Mouse (Mus musculus) brown adipose tissue, adult 24 weeks (tissue): Measurements from ENCODE around the gene Prkch. TPM values are rescaled to one million over a fixed set of nuclear protein-coding genes. Genes with fewer than 3 reads are reported as not detected.
A peak's percentile ranks its signal among the peaks of the same experiment; 100 is the strongest.

Experiments used
- H3K27ac ChIP-seq: fragments of 200-500 bp; replicated peaks from 2 replicates; pipeline ENCODE4 v1.5.1; 2012; ENCODE audit warnings: low read depth, mild to moderate bottlenecking, low read length
- H3K4me1 ChIP-seq: fragments of 200-500 bp; 2 replicates; pipeline ENCODE4 v1.6.1; 2012; ENCODE audit warnings: low read length, mixed read lengths; ENCODE audit not compliant: control insufficient read depth, insufficient read depth, insufficient read length
- H3K4me3 ChIP-seq: fragments of 200-500 bp; 2 replicates; pipeline ENCODE4 v1.5.1; 2012; ENCODE audit warnings: low read depth, mild to moderate bottlenecking, low read length, moderate library complexity; ENCODE audit not compliant: insufficient read depth
- polyA plus RNA-seq: library from polyadenylated mRNA; stranded (reverse); fragments of >200 nt; gene quantifications from 2 replicates; pipeline ENCODE4 v1.2.4, GENCODE M21; 2012; ENCODE audit not compliant: missing spikeins, insufficient read depth, insufficient read length

Gene Prkch
- polyA plus RNA-seq, 1 experiment = 2.7 TPM

DNA sequence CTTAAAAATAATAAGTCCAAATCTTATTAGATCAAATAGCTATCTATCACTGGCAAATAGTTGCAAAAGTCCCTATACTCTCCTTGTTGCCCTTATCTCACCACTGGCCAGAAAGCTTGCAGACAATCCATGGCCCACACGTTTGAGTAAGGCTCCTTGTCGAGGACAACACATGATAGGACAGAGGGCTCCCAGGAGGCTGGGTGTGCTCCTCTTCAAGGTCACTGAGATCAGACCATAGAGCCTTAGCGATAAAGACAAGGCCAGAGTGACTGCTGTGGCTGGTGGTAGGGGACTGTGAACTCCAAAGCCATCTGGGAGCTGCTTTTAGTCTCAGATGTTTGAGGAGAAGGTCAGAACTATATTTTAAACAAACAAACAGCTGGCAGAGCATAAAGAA is 158.0 kb downstream of the Prkch start:
- H3K27ac ChIP-seq = no peak overlapping the region
- H3K4me3 ChIP-seq = no peak overlapping the region
- peaks cover 20% of the 10 kb centered on the region for H3K4me1 ChIP-seq

DNA sequence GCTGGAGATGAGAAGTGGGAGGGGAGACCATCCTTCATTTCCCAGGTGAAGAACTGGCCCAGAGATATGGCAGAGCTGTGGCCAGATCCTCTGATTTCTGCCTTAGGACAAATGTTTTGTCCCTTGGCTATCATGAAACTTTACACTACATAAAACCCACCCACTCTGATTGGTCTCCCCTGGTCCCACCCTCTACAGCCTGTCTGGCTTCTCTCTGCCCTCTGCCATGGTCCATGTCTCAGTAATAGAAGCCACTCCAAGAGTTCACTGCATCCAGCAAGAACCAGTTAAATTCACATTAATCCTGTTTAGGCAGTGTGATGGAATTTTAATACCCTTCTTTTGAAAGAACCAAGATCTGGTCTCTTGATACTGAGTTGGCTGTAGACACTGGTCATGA is 158.5 kb downstream of the Prkch start:
- H3K27ac ChIP-seq = no peak overlapping the region
- peaks cover 19% of the 10 kb centered on the region for H3K4me1 ChIP-seq
- H3K4me3 ChIP-seq = no peak overlapping the region

DNA sequence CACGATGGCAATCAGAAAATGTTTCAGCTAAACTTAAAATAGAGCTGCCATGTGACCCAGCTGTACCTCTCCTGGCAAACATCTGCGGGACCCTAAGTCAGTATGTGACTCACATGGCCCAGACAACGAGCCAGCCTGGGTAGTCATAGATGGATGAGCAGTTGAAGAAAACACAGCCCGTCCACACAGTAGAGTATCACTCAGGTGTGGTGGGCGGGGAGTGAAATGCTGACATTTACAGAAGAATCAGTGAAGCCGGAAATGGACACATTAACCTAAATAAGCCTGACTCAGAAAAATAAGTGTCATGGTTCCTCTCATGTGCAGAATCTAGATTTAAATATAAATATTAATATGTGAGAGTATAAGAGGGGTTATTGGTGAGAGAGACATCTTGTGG is 161.5 kb downstream of the Prkch start:
- Histone ChIP-seq H3K27ac (no peak overlapping the region), H3K4me3 (no peak overlapping the region), H3K4me1 (peaks cover 4% of the 10 kb centered on the region; the same call in 1 of the 2 replicates)

DNA sequence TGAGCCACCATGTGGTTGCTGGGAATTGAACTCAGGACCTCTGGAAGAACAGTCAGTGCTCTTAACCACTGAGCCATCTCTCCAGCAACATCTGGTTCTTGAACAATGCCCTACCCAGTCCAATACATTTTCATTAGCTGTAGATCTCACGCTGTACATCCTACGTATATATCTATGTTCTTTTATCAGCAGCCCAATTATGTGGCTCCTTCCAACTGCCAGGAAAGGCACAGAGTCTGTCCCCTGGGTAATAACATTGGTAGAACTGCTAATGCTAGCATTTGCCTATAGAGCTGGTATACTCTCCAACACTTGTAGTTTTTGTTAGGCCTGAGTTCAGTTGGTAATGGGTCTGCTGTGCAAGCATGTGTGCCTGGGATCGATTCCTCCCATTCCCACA is 163.8 kb downstream of the Prkch start:
- Histone ChIP-seq H3K4me1 (peaks cover 2% of the 10 kb centered on the region; the same call in 1 of the 2 replicates), H3K27ac (no peak overlapping the region), H3K4me3 (no peak overlapping the region)

DNA sequence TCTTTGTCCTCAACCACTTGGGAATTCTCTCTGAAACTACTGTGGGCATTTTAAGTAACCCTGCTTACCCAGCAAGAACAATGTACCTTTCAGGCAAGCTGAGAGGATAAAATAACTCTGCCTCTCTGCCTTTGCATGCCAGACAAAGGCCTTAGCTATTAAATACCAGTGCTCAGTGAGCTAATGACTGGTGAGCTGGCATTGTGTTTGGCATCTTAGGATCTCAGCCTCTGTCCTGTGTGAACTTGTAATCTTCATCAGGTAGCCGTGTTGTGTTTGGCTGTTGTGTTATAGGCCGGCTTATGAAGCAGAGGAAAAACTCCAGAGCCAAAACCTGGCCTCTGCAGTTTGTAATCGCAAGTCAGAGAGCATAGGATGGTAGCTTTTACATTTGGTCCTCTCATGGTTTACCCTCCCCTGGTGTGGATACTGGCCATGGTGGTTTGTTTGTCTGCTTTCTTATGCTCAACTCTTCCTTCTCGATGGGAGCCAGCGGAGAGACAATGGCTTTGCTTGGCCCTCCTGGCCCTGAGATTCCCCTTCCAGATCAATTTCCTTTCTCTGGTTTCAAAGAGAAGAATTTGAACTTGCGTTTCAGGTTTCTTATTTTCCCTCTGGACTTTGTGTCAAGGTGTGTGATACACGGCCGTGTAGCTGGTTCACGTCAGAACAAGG is 170.0 kb downstream of the Prkch start:
- Histone ChIP-seq H3K4me3 (no peak overlapping the region), H3K4me1 (peaks cover 2% of the 10 kb centered on the region; the same call in 1 of the 2 replicates)

DNA sequence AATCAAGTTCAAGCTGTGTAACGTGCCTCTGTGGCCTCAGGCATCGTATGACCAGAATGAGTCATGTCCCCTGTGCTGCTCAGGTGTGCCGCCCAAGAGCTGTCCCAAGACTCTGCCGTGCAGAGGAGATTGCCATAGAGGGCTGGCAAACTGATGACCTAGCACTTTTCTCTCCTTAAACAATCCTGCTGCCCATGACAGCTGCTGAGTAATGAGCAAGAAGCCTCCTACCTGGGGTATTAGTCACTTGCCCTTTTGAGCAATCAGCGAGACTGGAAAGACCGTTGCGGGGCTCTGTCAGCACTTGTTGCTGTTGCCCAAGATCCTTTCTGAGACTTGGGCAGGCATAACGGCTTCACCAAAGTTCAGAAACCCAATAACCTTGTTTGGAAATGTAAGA is 171.1 kb downstream of the Prkch start:
- no peak overlapping the region for H3K4me3 ChIP-seq
- H3K27ac ChIP-seq = no peak overlapping the region
- no peaks in the 10 kb centered on the region for H3K4me1 ChIP-seq

More for the DNA sequence above, 170.0 kb downstream of the Prkch start:
- no peak overlapping the region for H3K27ac ChIP-seq

DNA sequence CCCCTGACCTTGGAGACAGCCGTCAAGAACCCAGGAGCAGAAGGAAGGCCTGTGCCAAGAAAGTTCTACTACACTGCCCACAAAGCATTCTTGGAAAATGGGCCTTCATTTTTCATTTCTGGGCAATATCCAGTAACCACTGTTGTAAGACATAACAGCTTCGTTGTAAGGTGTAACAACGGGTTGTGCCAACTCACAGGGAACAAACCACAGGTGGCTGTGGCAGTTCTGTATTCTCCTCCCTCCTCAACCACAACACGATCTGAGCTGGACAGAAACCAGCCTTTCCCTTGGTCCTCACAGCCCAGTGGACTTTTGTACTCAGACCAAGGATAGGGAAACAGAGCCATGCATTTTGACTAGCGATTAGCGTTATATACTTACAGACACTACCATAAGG is 171.9 kb downstream of the Prkch start:
- Histone ChIP-seq H3K4me3 (no peak overlapping the region), H3K27ac (no peak overlapping the region), H3K4me1 (no peaks in the 10 kb centered on the region)

DNA sequence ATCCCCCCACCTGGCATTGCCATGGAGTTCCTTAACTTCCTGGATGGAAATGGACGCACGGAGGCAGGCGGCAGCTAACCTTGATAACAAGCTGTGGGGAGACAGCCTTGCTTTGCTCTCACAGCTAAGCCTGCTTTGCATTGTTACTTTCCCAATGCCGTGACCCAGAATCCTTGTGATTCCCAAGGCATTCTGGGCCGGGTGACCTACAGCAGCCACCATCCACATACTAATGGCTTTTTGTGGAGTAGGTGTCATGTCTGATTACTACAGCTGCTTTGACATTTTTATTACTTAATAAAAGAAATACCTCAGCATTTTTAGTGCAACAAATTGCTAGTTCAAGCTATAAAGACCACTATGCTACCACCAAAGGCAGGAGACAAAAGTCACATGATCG is 177.4 kb downstream of the Prkch start:
- H3K27ac ChIP-seq = no peak overlapping the region
- H3K4me1 ChIP-seq = peaks cover 10% of the 10 kb centered on the region
- H3K4me3 ChIP-seq = no peak overlapping the region

DNA sequence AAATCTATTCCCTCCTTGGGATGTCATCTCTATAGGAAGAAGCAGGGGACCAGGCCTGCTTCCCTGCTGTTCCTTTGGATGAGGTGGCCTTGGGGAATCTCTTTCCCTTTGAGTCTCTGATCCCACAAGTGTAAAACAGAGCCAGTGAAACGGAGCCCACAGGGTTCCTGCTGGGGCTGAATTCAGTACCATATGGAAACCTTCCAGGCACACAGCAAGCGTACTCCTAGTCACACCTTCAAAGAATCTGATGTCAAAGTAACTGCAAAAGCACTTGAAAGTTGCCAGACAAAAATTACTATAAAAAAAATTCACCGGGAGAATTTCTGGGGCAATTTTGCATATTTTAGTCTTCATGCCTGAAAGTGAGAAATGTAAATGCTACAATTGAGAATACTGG is 178.2 kb downstream of the Prkch start:
- Histone ChIP-seq H3K4me3 (no peak overlapping the region), H3K4me1 (peaks cover 10% of the 10 kb centered on the region), H3K27ac (no peak overlapping the region)

DNA sequence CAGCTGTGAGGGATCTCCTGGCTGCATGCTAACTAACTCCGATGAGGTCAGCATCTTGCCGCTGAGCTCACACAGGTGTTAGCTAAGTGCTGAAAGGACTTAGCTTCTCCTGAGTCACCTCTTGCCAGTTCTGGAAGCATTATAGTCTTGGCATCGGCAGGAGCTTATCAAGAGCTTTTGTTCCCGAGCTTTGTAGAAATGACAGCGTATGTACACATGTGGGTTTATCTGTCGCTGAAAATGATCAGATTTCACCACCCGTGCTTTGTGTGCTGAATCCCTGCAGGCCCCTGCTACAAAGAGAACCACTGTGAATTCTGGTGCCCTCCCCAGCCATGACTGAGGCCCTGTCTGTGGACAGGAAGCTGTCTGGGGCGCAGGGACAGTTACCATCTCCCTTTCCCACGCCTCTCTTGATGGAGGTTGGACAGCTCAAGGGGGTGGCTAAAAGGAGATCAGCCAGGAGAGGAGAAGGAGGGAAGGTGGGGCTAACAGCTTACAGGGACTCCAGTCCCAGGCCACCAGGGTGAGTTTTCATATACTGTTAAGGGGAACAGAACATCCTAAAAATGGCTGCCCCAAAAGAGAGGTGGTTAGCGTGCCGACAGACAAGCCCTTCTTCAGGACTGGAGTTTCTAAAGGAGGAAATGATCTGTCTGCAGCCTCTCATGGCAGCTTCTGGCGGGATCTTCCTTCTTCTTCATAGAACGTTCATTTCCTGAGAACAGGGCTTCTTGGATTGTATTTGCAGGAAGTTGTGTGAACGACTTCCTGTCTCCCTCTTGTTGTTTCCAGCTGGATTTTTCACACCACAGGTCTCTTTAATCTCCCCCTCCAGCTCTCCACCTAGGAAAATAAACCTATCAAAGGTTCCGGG is 180.3 kb downstream of the Prkch start:
- H3K4me3 ChIP-seq = no peak overlapping the region
- H3K4me1 ChIP-seq = peaks cover 22% of the 10 kb centered on the region
- H3K27ac ChIP-seq = no peak overlapping the region; the same call in 1 of the 2 replicates

DNA sequence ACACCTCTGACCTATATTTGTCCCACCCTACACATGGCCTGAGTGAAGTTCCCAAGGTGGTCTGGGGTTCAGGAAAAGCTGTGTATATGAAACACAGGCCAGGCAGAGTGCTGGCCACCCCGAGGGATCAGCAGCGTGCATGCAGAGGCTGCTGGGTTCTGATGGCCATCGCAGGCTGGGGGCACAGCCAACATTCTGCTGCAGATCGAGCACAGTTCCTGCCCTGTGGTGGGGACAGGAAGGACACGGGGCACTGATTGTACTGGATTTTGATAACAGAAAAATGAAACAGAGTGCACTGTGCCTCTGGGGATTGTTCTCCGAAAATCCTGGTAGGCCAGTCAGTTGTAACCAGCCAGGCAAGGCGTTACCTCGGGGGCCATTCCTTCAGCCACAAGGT is 181.6 kb downstream of the Prkch start:
- Histone ChIP-seq H3K4me1 (peaks cover 22% of the 10 kb centered on the region), H3K4me3 (no peak overlapping the region), H3K27ac (no peak overlapping the region)

DNA sequence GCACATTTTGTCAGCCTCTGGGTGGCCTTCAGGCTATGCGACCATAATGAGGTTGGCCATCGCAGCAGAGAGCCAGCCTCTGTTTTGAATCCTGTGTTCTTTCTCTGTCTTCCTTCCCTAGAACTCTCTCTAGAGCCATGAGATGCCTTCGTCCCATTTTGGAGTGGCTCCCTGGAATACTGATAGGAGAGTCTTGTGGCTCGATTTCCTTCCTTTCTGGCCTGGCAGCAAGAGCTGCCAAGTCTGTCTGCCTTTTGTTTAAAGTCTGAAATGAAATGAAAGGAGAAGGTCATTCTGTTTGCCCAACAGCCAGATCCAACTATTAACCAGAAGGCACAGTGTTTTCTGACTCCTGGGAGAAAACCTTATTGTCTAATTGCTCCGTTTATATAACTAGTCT is 184.2 kb downstream of the Prkch start:
- Histone ChIP-seq H3K4me1 (peaks cover 22% of the 10 kb centered on the region), H3K27ac (peak overlapping the region; percentile 4; the same call in 1 of the 2 replicates), H3K4me3 (no peak overlapping the region)

DNA sequence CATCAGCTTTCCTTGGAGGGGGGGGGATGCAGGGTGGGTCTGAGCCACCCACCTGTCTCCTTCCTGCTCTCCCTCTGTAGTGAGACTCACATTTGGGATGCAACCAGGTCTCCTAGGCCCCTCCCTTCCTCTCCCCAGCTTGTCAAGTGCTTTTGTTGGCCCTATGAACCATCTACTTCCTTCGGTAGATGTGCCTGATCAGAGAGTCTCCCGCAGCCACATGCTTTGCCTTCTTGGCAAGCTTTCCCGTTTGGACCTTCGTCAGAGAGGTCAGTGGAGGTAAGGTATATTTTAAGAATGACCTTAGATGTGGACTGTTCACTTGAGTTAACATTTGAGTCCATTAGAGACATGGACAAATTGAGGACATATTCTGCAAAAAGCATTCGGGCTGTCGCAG is 184.9 kb downstream of the Prkch start:
- Histone ChIP-seq H3K4me3 (no peak overlapping the region), H3K4me1 (peaks cover 22% of the 10 kb centered on the region), H3K27ac (no peak overlapping the region)

DNA sequence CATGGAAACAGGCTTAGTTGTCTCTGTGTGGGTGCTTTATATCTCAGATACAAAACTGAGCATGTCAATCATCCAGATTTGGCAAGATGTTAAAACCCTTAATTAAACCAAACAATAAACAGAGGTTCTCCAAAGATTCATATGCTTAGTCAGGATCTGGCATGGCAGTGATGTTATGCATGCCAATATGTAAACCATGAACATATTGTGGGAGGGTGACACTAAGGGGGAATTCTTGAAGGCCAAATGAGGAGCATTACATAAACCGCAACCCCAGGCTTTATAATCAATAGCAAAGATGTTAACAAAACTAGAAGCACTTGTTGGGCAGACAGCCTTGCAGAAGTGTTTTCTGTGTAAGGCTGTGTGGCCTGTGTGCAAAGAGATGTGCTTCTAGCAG is 186.2 kb downstream of the Prkch start:
- no peak overlapping the region for H3K4me3 ChIP-seq
- H3K27ac ChIP-seq = no peak overlapping the region
- peaks cover 19% of the 10 kb centered on the region for H3K4me1 ChIP-seq

DNA sequence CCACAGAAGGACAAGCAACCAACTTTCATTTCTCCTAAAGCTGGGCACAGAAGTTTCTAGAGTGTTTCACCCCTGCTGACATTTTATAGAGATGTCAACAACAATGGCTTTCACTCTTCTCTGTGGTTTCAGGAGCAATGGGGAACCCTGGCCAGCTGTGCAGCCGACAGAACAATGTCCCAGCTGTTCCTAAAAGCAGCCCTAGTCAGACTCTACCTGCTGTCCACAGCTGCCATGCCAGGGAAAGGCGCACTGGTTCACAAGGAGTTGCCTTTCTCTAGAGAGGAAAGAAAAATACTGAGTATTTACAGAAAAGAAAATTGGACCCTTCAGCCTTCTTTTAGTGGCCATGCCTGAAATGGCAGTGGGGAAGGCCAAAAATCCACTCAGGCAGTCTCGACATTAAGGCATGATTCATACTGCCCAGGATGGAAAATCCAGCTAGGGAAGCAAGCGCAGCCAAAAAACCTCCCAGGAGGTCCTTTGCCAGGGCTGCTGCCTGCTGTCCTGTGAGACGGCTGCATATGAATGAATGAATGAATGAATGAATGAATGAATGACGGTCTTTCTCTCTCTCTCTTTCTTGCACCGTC is 190.3 kb downstream of the Prkch start:
- Histone ChIP-seq H3K4me3 (no peak overlapping the region), H3K4me1 (peaks cover 6% of the 10 kb centered on the region; the same call in 1 of the 2 replicates), H3K27ac (peak overlapping the region; percentile 73)
